Mouse (Mus musculus): ENCODE measurements around the gene Spin1.

The Spin1 gene

GRCm38 (mm10) chr13:51147106-51147505, 46.4 kb downstream of the Spin1 start:
- no peak for DNase-seq

DNA sequence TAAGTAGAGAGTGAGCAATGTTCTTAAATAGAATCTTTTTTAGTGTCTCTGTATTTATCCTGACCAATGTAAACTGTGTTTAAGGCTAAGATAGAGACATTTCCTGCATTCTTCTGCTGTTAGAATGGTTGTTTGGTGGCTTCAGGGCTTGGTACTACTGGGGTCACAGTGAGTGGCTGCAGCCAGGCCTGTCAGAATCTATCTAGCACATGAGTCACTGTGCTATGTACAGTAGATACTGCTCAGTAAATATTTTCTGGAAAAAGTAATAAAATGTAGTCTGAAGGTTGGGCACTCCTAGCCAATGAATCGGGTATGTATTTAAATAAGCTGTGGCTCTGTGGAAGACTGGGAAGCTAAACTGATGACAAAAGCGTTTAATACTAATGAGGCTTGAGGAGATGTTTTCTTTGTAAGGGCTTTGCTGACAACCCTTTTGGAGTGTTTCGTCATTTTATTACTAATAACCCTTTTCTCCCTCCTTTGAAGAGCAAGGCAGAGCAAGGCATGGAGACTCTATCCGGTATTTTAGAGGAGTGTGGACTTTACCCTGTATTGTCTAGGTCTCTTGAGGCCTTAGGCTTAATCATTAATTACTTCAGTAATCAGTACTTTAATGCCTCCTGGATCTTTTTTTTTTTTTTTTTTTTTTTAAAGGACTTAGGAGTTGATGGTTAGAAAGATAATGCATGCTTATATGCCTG, 52.4 kb downstream of the Spin1 start:
- no peak for DNase-seq

- no peak for DNase-seq
Observed at GRCm38 (mm10) chr13:51153670-51154030, 53.0 kb downstream of the Spin1 start.

DNA sequence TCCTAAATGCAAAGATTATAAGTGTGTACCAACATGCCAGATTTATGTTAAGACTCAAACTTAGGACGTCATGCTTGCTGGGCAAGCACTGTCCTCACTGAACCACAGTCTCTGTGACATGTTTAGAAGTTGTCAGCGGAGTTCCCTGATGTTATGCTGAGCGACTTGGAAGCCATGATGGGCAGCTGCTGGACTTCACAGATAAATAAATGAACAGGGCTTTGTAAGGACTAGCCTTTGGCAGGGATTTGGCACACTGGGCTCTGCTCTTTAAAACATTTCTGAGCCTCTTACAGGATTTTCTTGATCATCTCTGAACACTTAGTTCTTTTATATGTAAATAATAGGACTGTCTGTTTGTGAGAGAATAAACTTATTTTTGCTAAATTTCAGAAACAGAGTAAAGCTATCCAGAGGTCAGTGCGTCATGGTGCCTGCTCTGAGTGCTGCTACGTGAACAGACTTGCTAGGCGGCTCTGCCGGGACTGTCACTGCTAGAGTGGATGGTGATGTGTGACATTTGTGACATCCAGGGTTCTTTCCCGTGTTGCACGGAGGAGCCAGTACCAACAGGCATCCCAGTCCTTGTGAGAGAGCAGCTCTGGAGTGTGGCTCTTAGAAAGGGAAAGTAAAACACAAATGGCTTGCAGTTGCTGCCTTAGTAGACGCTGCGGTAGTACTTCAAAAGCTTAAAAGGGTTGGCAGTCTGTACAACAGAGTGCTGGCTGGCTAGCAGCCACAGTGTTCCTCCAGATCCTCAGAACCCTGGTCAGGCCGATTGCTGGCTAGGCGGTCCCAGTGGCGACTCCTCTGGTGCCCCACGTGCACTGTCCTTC, 54.7 kb downstream of the Spin1 start:
- no peak for DNase-seq

DNA sequence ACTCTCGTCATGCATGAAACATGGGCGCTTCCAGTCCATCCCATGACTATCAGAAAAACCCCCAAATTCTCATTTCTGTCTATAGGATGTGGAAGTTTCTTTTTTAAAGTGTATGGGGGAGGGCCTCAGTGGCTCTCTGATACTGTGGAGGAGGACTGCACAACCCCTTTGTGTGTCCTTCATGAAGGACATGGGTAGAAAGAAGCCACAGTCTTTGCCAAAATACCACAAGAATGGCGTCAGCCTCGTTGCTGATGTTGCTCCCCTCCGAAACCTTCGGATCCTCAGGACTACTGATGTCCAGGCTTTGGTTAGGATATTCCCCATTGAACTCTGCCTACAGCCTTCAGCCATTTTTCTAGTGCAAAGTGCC, 55.3 kb downstream of the Spin1 start:
- no peak for DNase-seq

GRCm38 (mm10) chr13:51157291-51157690, 56.6 kb downstream of the Spin1 start:
- no peak for DNase-seq

- no peak for DNase-seq
Observed at GRCm38 (mm10) chr13:51161672-51162071, 61.0 kb downstream of the Spin1 start.

DNA sequence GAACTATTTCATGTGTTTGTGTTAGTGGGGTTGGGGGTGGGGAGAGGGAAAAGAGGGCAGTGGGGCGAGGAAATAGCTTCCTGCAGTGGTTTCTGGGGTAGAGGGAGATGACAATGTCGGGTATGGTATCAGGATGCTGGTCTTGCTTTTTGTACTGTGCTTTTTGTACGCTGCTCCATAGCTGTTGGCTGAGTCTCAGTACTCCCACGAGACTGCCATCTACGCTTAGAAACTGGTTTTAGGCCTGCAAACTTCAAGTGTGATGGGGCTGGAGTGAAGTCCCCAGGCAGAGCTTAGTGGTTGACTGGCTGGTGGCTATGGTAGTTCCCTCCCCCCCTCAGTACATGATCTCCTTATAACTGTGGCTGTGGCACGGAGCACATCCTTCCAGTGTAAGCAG, 61.6 kb downstream of the Spin1 start:
- no peak for DNase-seq

DNA sequence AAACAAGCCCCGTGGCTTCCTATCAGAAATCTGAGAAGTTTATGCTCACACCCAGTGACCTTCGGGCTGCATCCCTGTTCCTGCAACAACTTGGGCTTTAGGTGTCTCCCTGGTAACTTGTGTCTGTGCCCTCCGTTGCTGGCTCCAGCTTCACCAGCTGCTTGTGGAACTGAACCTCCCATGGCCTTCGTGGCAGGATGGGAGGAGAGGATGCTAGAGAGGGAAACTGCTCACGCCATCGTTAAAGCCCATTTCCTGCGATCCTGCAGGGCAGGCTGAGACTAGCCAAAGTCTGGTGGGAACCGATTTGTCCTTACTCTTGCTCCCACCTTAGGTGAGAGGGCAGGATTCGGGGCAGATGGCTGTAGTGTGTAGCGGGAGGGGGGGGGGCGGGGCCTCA, 66.0 kb downstream of the Spin1 start:
- no peak for DNase-seq

GRCm38 (mm10) chr13:51170215-51170614, 69.5 kb downstream of the Spin1 start:
- no peak for DNase-seq

DNA sequence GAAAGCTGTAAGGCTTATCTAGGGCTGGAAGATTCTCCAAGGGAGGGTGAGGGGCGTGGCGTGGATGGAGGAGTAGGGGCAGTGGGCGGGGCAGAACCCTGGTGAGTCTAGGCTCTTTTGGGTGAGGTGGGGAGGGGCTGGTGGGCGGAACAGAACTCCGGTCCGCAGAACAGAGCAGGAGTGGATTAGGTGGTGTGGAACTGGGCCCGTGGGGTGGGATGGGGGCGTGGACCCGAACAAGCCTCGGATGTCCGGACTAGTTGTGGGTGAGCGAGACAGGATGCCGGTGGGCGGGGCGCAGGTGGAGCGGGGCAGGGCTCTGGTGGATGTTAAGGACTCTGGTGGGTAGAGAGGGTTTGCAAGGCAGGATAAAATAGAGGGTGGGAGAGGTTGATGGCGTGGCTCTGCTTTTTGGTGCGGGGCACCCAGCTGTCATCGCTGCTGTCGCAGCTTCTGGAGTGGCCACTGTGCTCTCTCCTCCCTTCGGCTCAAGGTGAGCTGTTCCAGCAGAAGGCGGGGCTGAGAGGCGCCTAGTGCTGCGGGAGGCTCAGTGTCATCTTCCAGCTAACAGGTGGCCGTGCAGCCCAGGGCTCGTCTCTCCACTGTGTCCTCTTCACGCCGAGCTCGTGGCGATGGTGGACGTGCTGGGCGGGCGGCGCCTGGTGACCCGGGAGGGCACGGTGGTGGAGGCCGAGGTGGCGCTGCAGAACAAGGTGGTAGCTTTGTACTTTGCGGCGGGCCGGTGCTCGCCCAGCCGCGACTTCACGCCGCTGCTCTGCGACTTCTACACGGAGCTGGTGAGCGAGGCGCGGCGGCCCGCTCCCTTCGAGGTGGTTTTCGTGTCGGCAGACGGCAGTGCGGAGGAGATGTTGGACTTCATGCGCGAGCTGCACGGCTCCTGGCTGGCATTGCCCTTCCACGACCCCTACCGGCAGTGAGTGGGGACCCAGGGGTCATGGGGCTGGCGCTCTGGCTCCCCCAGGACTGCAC, 70.3 kb downstream of the Spin1 start, which contains the start of gene Nxnl2:
Gene Nxnl2 (plus strand): TSS at position 332 of the 990 bp plus-strand sequence.
- DNase-seq, result peak; percentile 76

GRCm38 (mm10) chr13:51172601-51173000, 71.9 kb downstream of the Spin1 start:
- no peak for DNase-seq

GRCm38 (mm10) chr13:51178932-51179331, 78.3 kb downstream of the Spin1 start:
- no peak for DNase-seq

- no peak for DNase-seq
Observed at GRCm38 (mm10) chr13:51179362-51179761, 78.7 kb downstream of the Spin1 start.

GRCm38 (mm10) chr13:51182236-51182635, 81.6 kb downstream of the Spin1 start:
- DNase-seq, result no peak

DNA sequence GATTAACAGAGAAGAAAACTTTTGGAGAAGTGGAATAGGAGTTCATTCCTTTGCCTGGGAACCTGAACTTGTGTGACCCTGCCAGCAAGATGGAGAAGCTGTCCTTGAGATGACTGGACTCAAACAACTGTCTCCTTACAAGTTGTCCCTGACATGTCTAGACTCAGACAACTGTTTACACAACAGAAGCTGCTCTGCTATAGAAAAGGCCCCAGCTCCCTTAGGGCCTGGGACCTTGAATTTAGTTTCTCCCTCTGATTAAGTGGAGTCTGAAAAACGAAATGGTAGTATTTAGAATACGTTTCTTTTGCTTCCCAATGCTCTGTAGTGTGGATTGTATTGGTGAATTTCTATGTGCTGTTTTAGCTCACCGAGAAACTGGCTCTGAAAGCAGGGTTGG, 84.2 kb downstream of the Spin1 start:
- no peak for DNase-seq

DNA sequence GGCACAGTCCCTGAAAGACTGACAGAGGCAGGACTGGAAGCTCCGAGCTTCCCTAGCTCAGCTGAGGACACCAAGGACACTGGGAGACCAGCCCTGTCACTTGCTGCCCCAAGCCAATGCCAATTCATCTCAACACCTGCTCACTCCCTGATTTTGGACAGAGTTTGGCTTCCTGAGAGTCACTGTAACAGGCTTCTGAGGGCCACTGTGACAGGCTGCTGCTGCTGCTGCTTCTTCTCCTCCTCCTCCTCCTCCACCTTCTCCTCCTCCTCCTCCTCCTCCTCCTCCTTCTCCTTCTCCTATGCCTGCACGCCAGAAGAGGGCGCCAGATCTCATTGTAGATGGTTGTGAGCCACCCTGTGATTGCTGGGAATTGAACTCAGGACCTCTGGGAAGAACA, 89.7 kb downstream of the Spin1 start:
- DNase-seq, result no peak

DNA sequence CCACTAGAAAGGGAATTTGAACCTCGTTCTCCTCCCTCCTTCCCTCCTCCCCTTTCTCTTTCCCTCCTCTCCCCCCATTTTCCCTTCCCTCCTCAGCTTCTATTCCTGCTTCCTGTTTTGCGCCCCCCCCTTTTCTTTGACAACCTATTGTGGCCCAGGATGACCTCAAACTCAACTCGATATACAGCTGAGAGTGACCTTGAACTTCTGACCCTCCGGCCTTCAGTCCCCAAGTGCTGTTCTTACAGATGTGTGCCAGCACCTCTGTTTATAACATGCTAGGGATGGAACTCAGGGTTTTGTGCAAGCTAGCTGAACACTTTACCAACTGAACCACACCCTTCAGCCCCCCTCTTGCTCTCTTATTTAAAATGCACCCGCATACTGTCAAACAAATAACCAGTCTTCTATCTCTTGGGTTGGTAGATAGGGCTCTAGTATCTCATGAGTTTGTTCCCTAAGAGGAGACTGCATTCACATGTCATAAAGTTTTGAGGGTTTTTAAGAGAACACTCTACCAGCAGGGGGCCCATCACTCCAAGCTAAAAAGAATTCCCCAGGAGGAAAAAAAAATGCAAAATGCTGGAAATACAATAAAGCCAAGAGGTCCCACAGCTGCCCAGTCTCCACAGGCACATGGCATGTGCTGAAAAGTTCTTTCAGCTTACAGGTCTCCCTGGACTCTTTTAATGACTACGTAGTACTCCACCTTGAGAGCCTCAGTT, 90.9 kb downstream of the Spin1 start:
- peak; percentile 66 for DNase-seq

DNA sequence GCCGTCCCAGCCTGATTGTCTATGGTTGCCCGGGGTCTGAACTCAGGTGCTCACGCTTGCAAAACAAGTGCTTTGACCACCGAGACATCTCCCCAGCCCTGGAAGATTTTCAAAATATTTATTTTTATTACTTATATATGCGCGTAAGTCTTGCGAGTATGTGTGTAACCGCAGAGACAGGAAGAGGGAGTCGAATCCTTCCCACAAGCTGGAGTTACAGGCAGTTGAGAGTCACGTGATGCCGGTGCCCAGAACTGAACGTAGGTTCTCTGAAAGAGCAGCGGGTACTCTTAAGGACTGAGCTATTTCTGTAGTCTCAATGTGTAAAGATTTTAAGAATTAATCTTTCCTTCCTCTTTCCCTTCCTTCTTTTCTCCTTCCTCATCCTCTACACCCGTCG, 93.2 kb downstream of the Spin1 start:
- DNase-seq, result no peak

DNA sequence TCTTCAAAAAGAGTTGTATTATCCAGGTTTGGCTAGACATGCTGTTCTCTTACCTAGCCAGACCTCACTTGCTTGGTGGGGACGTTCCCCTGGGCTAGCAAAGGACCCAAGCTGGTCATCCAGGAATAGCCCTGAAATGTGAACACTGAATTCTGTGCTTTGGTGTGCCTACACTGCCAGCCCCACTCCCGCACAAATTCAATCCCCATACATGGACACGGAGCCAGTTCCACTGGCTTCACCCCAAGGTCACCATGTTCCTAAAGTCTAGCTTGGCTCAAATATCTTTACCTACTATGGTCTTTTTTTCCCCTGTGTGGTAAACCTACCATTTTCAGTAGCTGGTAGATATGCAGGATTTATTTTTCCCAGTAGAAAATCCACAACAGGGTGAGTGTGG, 97.0 kb downstream of the Spin1 start:
- DNase-seq, result no peak

- DNase-seq, result peak; percentile 26
Observed at GRCm38 (mm10) chr13:51198186-51198585, 97.5 kb downstream of the Spin1 start.

All from embryo, embryonic 11 days (tissue).